Mouse (Mus musculus): Measurements from ENCODE around the gene Arnt. TPM values are rescaled to one million over a fixed set of nuclear protein-coding genes. Genes with fewer than 3 reads are reported as not detected.
A peak's percentile ranks its signal among the peaks of the same experiment; 100 is the strongest.

Gene Arnt
- polyA plus RNA-seq, 1 experiment from 2014 or later: 22.8 TPM

DNA sequence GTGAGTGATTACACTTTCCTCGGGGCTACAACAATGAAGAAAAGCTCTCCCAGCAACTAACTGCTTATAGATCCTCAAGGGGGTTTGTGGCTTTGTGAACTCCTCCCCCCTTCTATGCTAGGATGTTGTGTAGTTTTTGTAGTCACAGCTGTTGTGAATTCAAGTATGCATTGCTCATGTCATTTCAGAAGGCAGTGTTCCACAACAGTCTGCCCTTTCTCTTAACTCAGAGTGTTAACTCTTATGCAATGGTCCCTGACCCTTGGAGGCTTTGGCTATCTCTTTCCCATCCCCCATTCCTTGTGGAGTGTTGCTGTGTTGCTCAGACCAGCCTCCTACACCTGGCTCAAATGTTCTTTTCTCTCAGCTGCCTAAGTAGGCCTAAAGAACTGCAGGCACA is 25.2 kb downstream of the Arnt start:
- H3K4me3 ChIP-seq: no peak overlapping the region
- H3K27ac ChIP-seq: no peak overlapping the region
- H3K36me3 ChIP-seq: peaks cover 63% of the 10 kb centered on the region
- no peaks in the 10 kb centered on the region for H3K9me3 ChIP-seq (replicated peaks)
- H3K4me1 ChIP-seq: peaks cover 30% of the 10 kb centered on the region
- H3K9ac ChIP-seq: no peak overlapping the region
- no peaks in the 10 kb centered on the region for H3K27me3 ChIP-seq (replicated peaks)
- no peak overlapping the region for H3K4me2 ChIP-seq
- ATAC-seq: no peak
- WGBS (ENCODE audit: insufficient replicate concordance): 67% methylated on average over 1 of the region's 1 CpGs

DNA sequence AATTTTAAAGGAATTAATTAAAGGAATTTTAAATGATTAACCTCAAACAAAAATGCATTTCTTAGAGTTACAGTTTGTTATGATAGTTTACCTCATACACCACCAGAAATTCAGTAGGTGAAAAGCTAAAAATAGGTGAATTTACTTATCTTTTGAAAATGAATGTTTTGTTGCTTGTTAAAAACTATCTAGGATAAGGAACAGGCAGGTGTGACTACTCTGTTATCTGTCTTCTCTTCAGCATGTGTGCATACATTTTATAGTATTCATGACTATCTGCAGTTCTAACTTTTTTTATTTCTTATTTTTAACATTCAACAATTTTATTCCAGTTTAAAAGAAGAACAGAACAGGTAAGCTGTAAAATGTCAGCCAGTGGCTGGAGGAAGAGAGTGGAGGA is 29.7 kb downstream of the Arnt start:
- H3K4me3 ChIP-seq: no peak overlapping the region
- no peak overlapping the region for H3K27ac ChIP-seq
- ATAC-seq: no peak
- no peak overlapping the region for H3K4me2 ChIP-seq
- no peaks in the 10 kb centered on the region for H3K27me3 ChIP-seq (replicated peaks)
- H3K36me3 ChIP-seq: peaks cover 75% of the 10 kb centered on the region
- H3K4me1 ChIP-seq: peaks cover 14% of the 10 kb centered on the region
- H3K9me3 ChIP-seq (replicated peaks): no peaks in the 10 kb centered on the region
- no peak overlapping the region for H3K9ac ChIP-seq

DNA sequence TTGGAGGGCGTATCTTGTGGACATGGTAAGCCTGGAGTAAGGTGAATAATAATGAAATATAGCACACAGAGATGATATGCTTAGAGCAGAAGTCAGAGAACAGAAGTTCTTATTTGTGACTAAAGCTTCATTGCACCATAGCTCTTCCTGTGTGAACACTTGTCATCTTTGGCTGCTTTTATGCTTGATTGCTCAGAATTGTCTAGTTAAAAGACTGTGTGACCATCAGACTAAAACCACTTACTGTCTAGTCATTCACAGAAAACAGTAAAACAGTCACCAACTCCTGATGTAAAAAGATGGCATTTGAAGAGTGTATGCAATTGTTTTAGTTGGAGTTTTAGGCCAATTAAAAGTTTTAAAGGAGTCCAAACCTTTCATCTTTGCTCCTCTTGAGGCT is 44.8 kb downstream of the Arnt start:
- WGBS (ENCODE audit: insufficient replicate concordance): 95% methylated on average over 1 of the region's 1 CpGs
- H3K4me3 ChIP-seq: no peak overlapping the region
- no peaks in the 10 kb centered on the region for H3K27me3 ChIP-seq (replicated peaks)
- H3K36me3 ChIP-seq: peaks cover 88% of the 10 kb centered on the region
- H3K4me2 ChIP-seq: no peak overlapping the region
- no peaks in the 10 kb centered on the region for H3K9me3 ChIP-seq (replicated peaks)
- no peak for ATAC-seq
- H3K27ac ChIP-seq: no peak overlapping the region
- H3K4me1 ChIP-seq: no peaks in the 10 kb centered on the region
- H3K9ac ChIP-seq: no peak overlapping the region

DNA sequence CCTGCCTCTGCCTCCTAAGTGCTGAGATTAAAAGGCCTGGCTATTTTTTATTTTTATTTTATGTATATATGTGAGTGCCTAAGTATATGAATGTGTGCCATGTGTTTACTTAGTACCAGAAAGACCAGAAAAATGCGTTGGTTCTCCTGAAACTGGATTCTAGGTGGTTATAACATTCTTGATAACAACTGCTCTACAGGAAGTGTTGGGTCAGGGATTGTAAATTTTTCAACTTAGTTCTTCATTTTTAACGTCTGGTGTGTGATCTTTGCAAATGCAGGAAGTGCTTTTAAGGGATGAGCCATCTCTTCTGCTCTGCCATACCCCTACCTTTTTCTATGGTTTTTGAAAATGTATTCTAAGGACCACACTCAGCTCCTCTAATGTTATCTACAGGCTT is 52.2 kb downstream of the Arnt start:
- Histone ChIP-seq H3K4me2 (no peak overlapping the region), H3K4me1 (no peaks in the 10 kb centered on the region), H3K9ac (no peak overlapping the region), H3K36me3 (peaks cover 89% of the 10 kb centered on the region), H3K27me3 (replicated peaks) (no peaks in the 10 kb centered on the region), H3K27ac (no peak overlapping the region), H3K9me3 (replicated peaks) (no peaks in the 10 kb centered on the region), H3K4me3 (no peak overlapping the region)
- WGBS (ENCODE audit: insufficient replicate concordance): 61% methylated on average over 2 of the region's 2 CpGs
- ATAC-seq: no peak

DNA sequence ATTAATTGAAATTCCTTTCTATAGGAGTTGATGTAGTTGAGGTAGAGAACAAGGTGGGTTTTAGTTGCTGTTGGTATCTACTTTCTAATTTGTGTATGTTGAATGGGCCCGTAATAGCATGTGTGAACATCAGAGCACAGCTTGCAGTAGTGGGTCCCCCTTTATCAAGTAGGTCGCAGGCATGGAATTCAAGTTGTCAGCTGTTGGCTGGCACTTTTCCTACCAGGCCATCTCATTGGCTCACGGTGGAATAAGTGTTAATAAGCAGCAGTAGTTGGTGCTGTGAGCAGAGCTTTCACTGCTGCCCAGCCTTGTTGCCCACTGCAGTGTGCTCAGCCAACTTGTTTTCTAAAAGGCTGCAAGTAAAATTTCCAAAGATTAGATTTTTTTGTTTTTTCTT is 54.5 kb downstream of the Arnt start:
- Histone ChIP-seq H3K27ac (no peak overlapping the region), H3K9me3 (replicated peaks) (no peaks in the 10 kb centered on the region), H3K4me1 (no peaks in the 10 kb centered on the region), H3K9ac (no peak overlapping the region), H3K4me3 (no peak overlapping the region), H3K4me2 (no peak overlapping the region), H3K27me3 (replicated peaks) (no peaks in the 10 kb centered on the region), H3K36me3 (peaks cover 94% of the 10 kb centered on the region)
- 75% methylated on average over 3 of the region's 3 CpGs for WGBS (ENCODE audit: insufficient replicate concordance)
- peak; percentile 58; the same call in 1 of the 2 replicates for ATAC-seq

DNA sequence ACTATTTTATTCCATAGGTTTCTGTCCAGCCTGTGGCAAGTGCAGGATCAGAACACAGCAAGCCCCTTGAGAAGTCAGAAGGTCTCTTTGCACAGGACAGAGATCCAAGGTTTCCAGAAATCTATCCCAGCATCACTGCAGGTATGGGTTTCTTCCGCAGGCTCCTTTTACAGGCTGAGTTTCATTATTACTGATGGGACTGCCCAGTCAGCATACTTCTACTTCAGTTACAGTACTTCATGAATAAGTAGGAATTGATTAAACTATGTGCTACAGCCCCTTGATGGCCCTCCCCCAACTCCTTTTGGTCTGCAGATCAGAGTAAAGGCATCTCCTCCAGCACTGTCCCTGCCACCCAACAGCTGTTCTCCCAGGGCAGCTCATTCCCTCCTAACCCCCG is 56.0 kb downstream of the Arnt start:
- no peak overlapping the region for H3K4me2 ChIP-seq
- ATAC-seq: no peak
- 94% methylated on average over 2 of the region's 2 CpGs for WGBS (ENCODE audit: insufficient replicate concordance)
- no peaks in the 10 kb centered on the region for H3K4me1 ChIP-seq
- H3K9me3 ChIP-seq (replicated peaks): no peaks in the 10 kb centered on the region
- no peaks in the 10 kb centered on the region for H3K27me3 ChIP-seq (replicated peaks)
- no peak overlapping the region for H3K9ac ChIP-seq
- no peak overlapping the region for H3K4me3 ChIP-seq
- H3K27ac ChIP-seq: no peak overlapping the region
- H3K36me3 ChIP-seq: peaks cover 96% of the 10 kb centered on the region

DNA sequence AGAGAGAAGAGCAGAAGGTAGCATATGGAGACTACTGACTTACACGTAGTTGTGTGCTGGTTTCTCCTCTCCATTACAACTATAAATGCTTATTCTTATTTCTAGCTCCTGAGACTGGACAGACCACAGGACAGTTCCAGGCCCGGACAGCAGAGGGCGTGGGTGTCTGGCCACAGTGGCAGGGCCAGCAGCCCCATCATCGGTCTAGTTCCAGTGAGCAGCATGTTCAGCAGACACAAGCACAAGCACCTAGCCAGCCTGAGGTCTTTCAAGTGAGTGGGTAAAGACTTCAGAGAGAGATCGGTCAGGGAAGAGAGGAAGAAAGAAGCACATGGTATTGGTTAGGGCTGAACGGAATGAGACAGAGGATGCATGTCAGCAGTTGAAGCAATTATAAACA is 60.2 kb downstream of the Arnt start:
- H3K9me3 ChIP-seq (replicated peaks): no peaks in the 10 kb centered on the region
- no peak overlapping the region for H3K9ac ChIP-seq
- no peaks in the 10 kb centered on the region for H3K27me3 ChIP-seq (replicated peaks)
- ATAC-seq: 0 out of 2 replicates have a peak, but pooled peaks have one; percentile 15
- no peak overlapping the region for H3K4me2 ChIP-seq
- WGBS (ENCODE audit: insufficient replicate concordance): 61% methylated on average over 6 of the region's 6 CpGs
- H3K4me3 ChIP-seq: no peak overlapping the region
- H3K36me3 ChIP-seq: peaks cover 75% of the 10 kb centered on the region
- no peaks in the 10 kb centered on the region for H3K4me1 ChIP-seq
- no peak overlapping the region for H3K27ac ChIP-seq

DNA sequence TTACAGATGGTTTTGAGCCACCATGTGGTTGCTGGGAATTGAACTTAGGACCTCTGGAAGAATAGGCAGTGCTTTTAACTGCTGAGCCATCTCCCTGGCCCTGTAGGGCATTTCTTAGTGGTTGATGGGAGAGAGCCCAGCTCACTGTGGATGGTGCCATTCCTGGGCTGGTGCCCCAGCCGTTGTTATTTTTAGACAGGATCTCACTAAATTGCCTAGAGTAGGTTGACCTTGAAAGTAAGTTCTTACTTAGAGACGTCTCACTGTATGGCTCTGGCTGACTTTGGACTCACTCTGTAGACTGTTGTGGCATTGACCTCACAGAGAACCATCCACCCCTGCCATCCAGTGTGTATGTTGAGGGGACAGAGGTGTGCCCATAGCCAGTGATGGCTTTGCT is 64.0 kb downstream of the Arnt start:
- Histone ChIP-seq H3K4me1 (no peaks in the 10 kb centered on the region), H3K4me3 (no peak overlapping the region), H3K4me2 (no peak overlapping the region), H3K9ac (no peak overlapping the region), H3K36me3 (peaks cover 37% of the 10 kb centered on the region), H3K27ac (no peak overlapping the region), H3K9me3 (replicated peaks) (no peaks in the 10 kb centered on the region), H3K27me3 (replicated peaks) (peaks cover 5% of the 10 kb centered on the region; the same call in 1 of the 2 replicates)
- 76% methylated on average over 2 of the region's 2 CpGs for WGBS (ENCODE audit: insufficient replicate concordance)
- ATAC-seq: no peak

DNA sequence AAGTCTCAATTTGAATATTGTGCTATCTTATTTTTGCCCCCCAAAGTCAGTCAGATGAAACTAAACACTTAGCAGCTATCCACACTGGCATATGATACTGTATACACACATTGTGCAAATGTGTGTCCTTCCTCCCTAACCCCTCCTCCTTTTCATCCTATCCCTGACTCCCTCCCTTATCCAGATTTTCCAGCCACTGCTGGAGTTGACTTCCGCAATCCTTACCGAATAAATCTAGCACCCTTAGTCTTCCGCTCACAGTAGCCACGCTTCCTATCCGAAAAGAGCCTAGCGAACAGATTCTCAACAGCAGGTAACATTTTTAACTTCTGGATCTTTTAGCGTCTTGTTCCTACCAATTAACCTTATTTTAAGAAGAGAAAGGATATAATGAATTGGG is 64.8 kb downstream of the Arnt start, which contains the start of gene Ctsk:
Gene Ctsk, plus strand, starts transcription at position 233 of the 400 bp plus-strand sequence.
- peaks cover 5% of the 10 kb centered on the region; the same call in 1 of the 2 replicates for H3K27me3 ChIP-seq (replicated peaks)
- no peak within 1 kb of the TSS for H3K4me2 ChIP-seq
- H3K9ac ChIP-seq: no peak within 1 kb of the TSS
- no peak within 1 kb of the TSS for H3K4me3 ChIP-seq
- H3K4me1 ChIP-seq: no peaks in the 10 kb centered on the region
- WGBS (ENCODE audit: insufficient replicate concordance): 84% methylated on average over 7 of the region's 7 CpGs
- H3K9me3 ChIP-seq (replicated peaks): no peaks in the 10 kb centered on the region
- no peak for ATAC-seq
- H3K36me3 ChIP-seq: peaks cover 29% of the 10 kb centered on the region
- H3K27ac ChIP-seq: no peak within 1 kb of the TSS

DNA sequence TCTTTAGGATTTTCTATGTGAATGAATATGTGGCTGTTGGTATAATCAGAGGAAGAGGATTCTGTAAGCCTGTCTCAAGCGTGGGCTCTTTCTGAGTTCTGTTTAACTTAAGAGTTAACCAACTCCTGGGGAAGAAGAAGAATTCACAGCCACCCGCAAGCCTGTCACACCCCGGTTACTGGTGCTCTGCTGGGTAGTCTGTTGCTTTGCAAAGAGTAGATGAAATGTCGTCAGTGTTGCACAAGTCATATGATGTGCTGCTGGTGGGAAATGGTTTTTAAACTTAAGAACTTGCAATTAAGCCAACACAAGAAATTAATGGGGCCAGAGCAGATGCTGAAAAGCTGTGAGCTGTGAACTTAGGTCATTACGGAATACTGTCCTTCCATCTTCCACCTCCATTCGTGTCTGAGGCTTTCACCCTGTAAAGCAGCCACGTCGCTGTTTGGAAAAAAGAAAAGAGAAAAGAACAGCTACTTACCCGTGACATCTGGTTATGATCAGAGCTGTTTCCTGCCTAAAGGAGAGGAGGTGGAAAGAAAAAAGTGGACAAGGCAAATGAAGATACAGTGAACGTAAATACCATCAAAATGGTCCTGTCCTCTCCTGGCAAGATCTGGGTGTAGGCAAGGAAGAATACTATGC is 65.4 kb downstream of the Arnt start:
- Histone ChIP-seq H3K4me3 (no peak overlapping the region), H3K4me1 (no peaks in the 10 kb centered on the region), H3K9me3 (replicated peaks) (no peaks in the 10 kb centered on the region), H3K36me3 (peaks cover 24% of the 10 kb centered on the region), H3K27ac (no peak overlapping the region), H3K4me2 (no peak overlapping the region), H3K9ac (no peak overlapping the region), H3K27me3 (replicated peaks) (peaks cover 5% of the 10 kb centered on the region; the same call in 1 of the 2 replicates)
- 62% methylated on average over 10 of the region's 10 CpGs for WGBS (ENCODE audit: insufficient replicate concordance)
- ATAC-seq: no peak

DNA sequence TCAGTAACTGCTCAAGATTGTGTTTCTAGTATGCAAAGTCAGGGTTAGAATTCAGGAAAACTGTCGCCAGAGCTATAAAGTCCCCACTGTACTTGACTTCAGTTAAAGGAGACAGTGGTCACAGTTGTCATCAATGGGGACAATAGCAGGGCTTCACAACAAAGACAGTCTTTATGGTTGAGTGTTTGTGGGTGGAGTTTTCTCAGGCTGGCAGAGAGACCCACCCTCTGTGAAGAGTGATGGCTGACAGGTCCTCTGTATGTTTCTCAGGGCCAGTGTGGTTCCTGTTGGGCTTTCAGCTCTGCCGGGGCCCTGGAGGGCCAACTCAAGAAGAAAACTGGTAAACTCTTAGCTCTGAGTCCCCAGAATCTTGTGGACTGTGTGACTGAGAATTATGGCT is 68.1 kb downstream of the Arnt start:
- no peak overlapping the region for H3K4me3 ChIP-seq
- 61% methylated on average over 2 of the region's 2 CpGs for WGBS (ENCODE audit: insufficient replicate concordance)

DNA sequence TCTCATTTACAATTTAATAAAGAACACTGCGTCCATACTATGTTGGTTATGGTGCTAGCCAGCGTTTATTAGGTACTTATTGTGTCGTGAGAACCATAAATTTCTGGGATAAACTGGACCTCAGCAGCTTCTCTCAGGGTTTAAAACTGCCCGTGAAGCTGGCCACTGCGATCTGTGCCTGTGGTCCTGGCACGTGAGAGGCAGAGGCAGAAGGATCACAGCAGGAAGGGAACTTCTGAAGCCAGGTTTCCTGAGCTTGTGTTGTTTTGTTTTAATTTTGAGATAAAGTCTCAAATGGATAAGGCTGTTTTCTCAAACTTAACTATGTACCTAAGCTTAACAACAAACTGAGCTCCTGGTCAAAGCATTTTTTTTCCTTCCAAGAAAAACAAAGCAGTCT is 75.2 kb downstream of the Arnt start:
- no peaks in the 10 kb centered on the region for H3K36me3 ChIP-seq
- no peak overlapping the region for H3K9ac ChIP-seq
- no peak for ATAC-seq
- 0 out of 2 replicates have a peak overlapping the region, but pooled peaks have one; percentile 8 for H3K27ac ChIP-seq
- WGBS (ENCODE audit: insufficient replicate concordance): 68% methylated on average over 6 of the region's 6 CpGs
- peaks cover 20% of the 10 kb centered on the region for H3K4me1 ChIP-seq
- H3K27me3 ChIP-seq (replicated peaks): no peaks in the 10 kb centered on the region
- no peak overlapping the region for H3K4me2 ChIP-seq
- H3K4me3 ChIP-seq: no peak overlapping the region
- H3K9me3 ChIP-seq (replicated peaks): no peaks in the 10 kb centered on the region

More for the DNA sequence above, 68.1 kb downstream of the Arnt start:
- Histone ChIP-seq H3K27me3 (replicated peaks) (peaks cover 5% of the 10 kb centered on the region; the same call in 1 of the 2 replicates), H3K4me1 (no peaks in the 10 kb centered on the region), H3K9me3 (replicated peaks) (no peaks in the 10 kb centered on the region), H3K4me2 (no peak overlapping the region), H3K36me3 (no peaks in the 10 kb centered on the region), H3K9ac (no peak overlapping the region), H3K27ac (no peak overlapping the region)
- no peak for ATAC-seq

All from liver, embryonic 12.5 days (tissue).